Mouse (Mus musculus) heart, adult 2 months (tissue): ENCODE results near the gene Tepsin. TPM values are rescaled to one million over a fixed set of nuclear protein-coding genes. Genes with fewer than 3 reads are reported as not detected.

ENCODE experiments used
- DNase-seq, 2 experiments: peaks; one replicate each; pipeline ENCODE4 v3.0.0; 2021
- H3K27ac ChIP-seq: fragments of 200-600 bp; 2 replicates; pipeline ENCODE4 v1.8.1; 2022
- H3K27me3 ChIP-seq: fragments of 200-500 bp; 2 replicates; pipeline ENCODE4 v1.6.1; 2012; ENCODE audit warnings: mild to moderate bottlenecking, low read length, inconsistent platforms, mixed read lengths; ENCODE audit not compliant: control insufficient read depth, insufficient read depth
- H3K36me3 ChIP-seq: fragments of 200-500 bp; 2 replicates; pipeline ENCODE4 v1.6.1; 2012; ENCODE audit warnings: low read length, inconsistent platforms; ENCODE audit not compliant: control insufficient read depth, insufficient read depth
- H3K4me1 ChIP-seq: fragments of 200-500 bp; 2 replicates; pipeline ENCODE4 v1.6.1; 2011; ENCODE audit warnings: low read length; ENCODE audit not compliant: control insufficient read depth, insufficient read depth
- H3K4me3 ChIP-seq: fragments of 200-600 bp; 2 replicates; pipeline ENCODE4 v1.8.1; 2022
- H3K79me2 ChIP-seq: fragments of 200-500 bp; replicated peaks from 2 replicates; pipeline ENCODE4 v1.6.1; 2012; ENCODE audit warnings: mild to moderate bottlenecking, inconsistent platforms, low read length, moderate library complexity, mixed read lengths; ENCODE audit not compliant: control insufficient read depth, insufficient read depth
- H3K9ac ChIP-seq: fragments of 200-500 bp; 2 replicates; pipeline ENCODE4 v1.6.1; 2012; ENCODE audit warnings: low read depth, mild to moderate bottlenecking, control low read depth, inconsistent platforms, low read length, mixed read lengths
- CTCF ChIP-seq: fragments of 200-600 bp; IDR thresholded peaks from 2 replicates; pipeline ENCODE4 v1.8.1; 2022; ENCODE audit warnings: antibody characterized with exemption, mild to moderate bottlenecking, moderate library complexity
- EP300 ChIP-seq: fragments of 200-500 bp; IDR thresholded peaks from 2 replicates; pipeline ENCODE4 v1.6.1; 2011; ENCODE audit warnings: low read depth, low read length, control low read depth; ENCODE audit not compliant: insufficient read depth
- POLR2A ChIP-seq: fragments of 200-500 bp; IDR thresholded peaks from 2 replicates; pipeline ENCODE4 v1.6.1; 2011; ENCODE audit warnings: mild to moderate bottlenecking, low read depth, low read length, control low read depth; ENCODE audit not compliant: insufficient read depth
- WGBS: fragments of 180-500 bp; shearing (Covaris S2); methylation state at CpG from one replicate; pipeline ENCODE4 v1.1.7; 2018; 5-methylcytosine and 5-hydroxymethylcytosine counted together
- intact Hi-C: fragments of 180-260 bp; cut with DNase I; formaldehyde crosslinking; loops from one replicate; pipeline ENCODE4 v1.15.1; 2025
- polyA plus RNA-seq: library from polyadenylated mRNA; depleted of rRNA; stranded (reverse); fragments of >200 nt; gene quantifications from 2 replicates; pipeline ENCODE4 v1.2.3, GENCODE M21; 2012
- total RNA-seq, 2 experiments: library from RNA; stranded (reverse); gene quantifications; 2 replicates each; pipeline ENCODE4 v1.2.3; 2021

Gene Tepsin
- total and polyA plus RNA-seq, 3 experiments: 6.1 to 19.1 (median 6.3) TPM

- no peak overlapping the region for H3K9ac ChIP-seq
- intact Hi-C loops: loop anchor here (10.0 kb wide), 1 partner anchor 310 kb away; no protein-coding TSS in a partner anchor
- no peak for TF ChIP-seq CTCF
- no peak for TF ChIP-seq POLR2A
- TF ChIP-seq EP300: no peak
- no peak for DNase-seq
- no peaks in the 10 kb centered on the region for H3K36me3 ChIP-seq
- peaks cover 2% of the 10 kb centered on the region; the same call in 1 of the 2 replicates for H3K4me1 ChIP-seq
- no peak overlapping the region for H3K27ac ChIP-seq
- no peak overlapping the region for H3K4me3 ChIP-seq
- no peaks in the 10 kb centered on the region for H3K79me2 ChIP-seq
- WGBS: 96% methylated on average over 21 of the region's 21 CpGs
- H3K27me3 ChIP-seq: no peaks in the 10 kb centered on the region
Measured at GRCm38 (mm10) chr11:120114488-120115215, 16.1 kb upstream of the Tepsin start.

GRCm38 (mm10) chr11:120112136-120112535 lies 13.6 kb upstream of the Tepsin start:
- Histone ChIP-seq H3K4me3 (no peak overlapping the region), H3K27ac (no peak overlapping the region), H3K9ac (no peak overlapping the region), H3K27me3 (no peaks in the 10 kb centered on the region), H3K4me1 (peaks cover 2% of the 10 kb centered on the region; the same call in 1 of the 2 replicates), H3K36me3 (no peaks in the 10 kb centered on the region), H3K79me2 (no peaks in the 10 kb centered on the region)
- TF ChIP-seq POLR2A: no peak
- TF ChIP-seq EP300: no peak
- TF ChIP-seq CTCF: no peak
- WGBS: 73% methylated on average over 4 of the region's 4 CpGs
- intact Hi-C loops: loop anchor here (2.0 to 10.0 kb wide), 2 partner anchors 95 to 313 kb away; no protein-coding TSS in a partner anchor
- DNase-seq: peak in 1 of 2 experiments; percentile 42

GRCm38 (mm10) chr11:120111033-120111432 lies 12.5 kb upstream of the Tepsin start:
- TF ChIP-seq CTCF: peak; percentile 87
- TF ChIP-seq POLR2A: no peak
- peak; percentile 87 for TF ChIP-seq EP300
- Histone ChIP-seq H3K36me3 (no peaks in the 10 kb centered on the region), H3K9ac (no peak overlapping the region)

GRCm38 (mm10) chr11:120110554-120110953 lies 12.0 kb upstream of the Tepsin start:
- H3K79me2 ChIP-seq: no peaks in the 10 kb centered on the region
- 68% methylated on average over 7 of the region's 7 CpGs for WGBS
- no peak for DNase-seq
- no peaks in the 10 kb centered on the region for H3K27me3 ChIP-seq
- TF ChIP-seq EP300: no peak
- no peak for TF ChIP-seq POLR2A
- H3K36me3 ChIP-seq: no peaks in the 10 kb centered on the region
- H3K9ac ChIP-seq: no peak overlapping the region
- no peak overlapping the region for H3K4me3 ChIP-seq
- H3K4me1 ChIP-seq: peaks cover 2% of the 10 kb centered on the region; the same call in 1 of the 2 replicates
- no peak overlapping the region for H3K27ac ChIP-seq
- intact Hi-C loops: loop anchor here (2.0 to 10.0 kb wide), 2 partner anchors 58 to 314 kb away; no protein-coding TSS in a partner anchor

More at GRCm38 (mm10) chr11:120111033-120111432, 12.5 kb upstream of the Tepsin start:
- Histone ChIP-seq H3K79me2 (no peaks in the 10 kb centered on the region), H3K27me3 (no peaks in the 10 kb centered on the region), H3K4me1 (peaks cover 2% of the 10 kb centered on the region; the same call in 1 of the 2 replicates), H3K27ac (no peak overlapping the region), H3K4me3 (no peak overlapping the region)
- peak; percentile 56 to 74 for DNase-seq
- intact Hi-C loops: loop anchor here (1.0 to 10.0 kb wide), 3 partner anchors 58 to 314 kb away; no protein-coding TSS in a partner anchor
- 21% methylated on average over 2 of the region's 2 CpGs for WGBS

- Histone ChIP-seq H3K4me3 (no peak overlapping the region), H3K9ac (no peak overlapping the region), H3K4me1 (peaks cover 2% of the 10 kb centered on the region; the same call in 1 of the 2 replicates), H3K36me3 (no peaks in the 10 kb centered on the region), H3K79me2 (no peaks in the 10 kb centered on the region), H3K27me3 (no peaks in the 10 kb centered on the region), H3K27ac (no peak overlapping the region)
- WGBS: 86% methylated on average over 14 of the region's 14 CpGs
- intact Hi-C loops: loop anchor here (2.0 to 10.0 kb wide), 2 partner anchors 59 to 315 kb away; no protein-coding TSS in a partner anchor
- TF ChIP-seq POLR2A (no peak), EP300 (no peak), CTCF (no peak)
- DNase-seq: no peak
Measured at GRCm38 (mm10) chr11:120109558-120110210, 11.2 kb upstream of the Tepsin start.

GRCm38 (mm10) chr11:120107796-120108195 lies 9.3 kb upstream of the Tepsin start:
- H3K4me1 ChIP-seq: peaks cover 2% of the 10 kb centered on the region; the same call in 1 of the 2 replicates
- no peak overlapping the region for H3K27ac ChIP-seq
- 76% methylated on average over 9 of the region's 9 CpGs for WGBS
- no peaks in the 10 kb centered on the region for H3K36me3 ChIP-seq
- no peak for DNase-seq
- H3K79me2 ChIP-seq: no peaks in the 10 kb centered on the region
- H3K4me3 ChIP-seq: no peak overlapping the region
- no peaks in the 10 kb centered on the region for H3K27me3 ChIP-seq
- intact Hi-C loops: no loop called here
- H3K9ac ChIP-seq: no peak overlapping the region
- TF ChIP-seq POLR2A (no peak), CTCF (no peak)
